ENCODE assay signal across 14 mouse cellular contexts in genomic region chr9:49365763-49366162, GRCm38 (mm10). TPM values are rescaled to one million over a fixed set of nuclear protein-coding genes. Genes with fewer than 3 reads are reported as not detected.
DNase-seq lines count a peak whose midpoint lies in the region; ATAC-seq and TF ChIP-seq lines count a peak whose summit lies in the region.
"Had no signal": no experiment of that assay in that cellular context is flagged by ENCODE, and none has a peak within 500 bp of the region (broad histone marks: within the 10 kb centered on the region; RNA-seq: fewer than 3 reads in every experiment).

No protein-coding gene starts in this region.

- 0 out of 2 replicates have a peak overlapping the region, but pooled peaks have one; percentile 32 for H3K4me3 ChIP-seq in E14TG2a.4 (replicated peaks; ENCODE audit: low read length)
- no peak overlapping the region for H3K4me3 ChIP-seq in intestine, embryonic 16.5 days (ENCODE audit: low read length)
- no peak overlapping the region for H3K4me3 ChIP-seq in lung, postnatal 0 days (ENCODE audit: low read depth, low read length)
- H3K4me3 ChIP-seq: forebrain, embryonic 12.5 days; heart, adult 2 months; midbrain, embryonic 13.5 days had no signal

- TF ChIP-seq CTCF in E14TG2a.4 (conservative IDR thresholded peaks at IDR 0.05; ENCODE audit: low read length) = no peak
- no peak for TF ChIP-seq CTCF in lung, postnatal 0 days (IDR thresholded peaks at IDR 0.05)

- H3K27me3 ChIP-seq in E14TG2a.4 (ENCODE audit: insufficient read depth, low read length) = no peaks in the 10 kb centered on the region
- no peaks in the 10 kb centered on the region for H3K27me3 ChIP-seq in intestine, embryonic 16.5 days (replicated peaks; ENCODE audit: control insufficient read depth, insufficient read depth, low read length)
- no peaks in the 10 kb centered on the region for H3K27me3 ChIP-seq in lung, postnatal 0 days (replicated peaks; ENCODE audit: insufficient read depth, low read length)
- H3K27me3 ChIP-seq: forebrain, embryonic 12.5 days; midbrain, embryonic 13.5 days had no signal

- H3K9me3 ChIP-seq in E14TG2a.4 (ENCODE audit: low read length) = no peaks in the 10 kb centered on the region
- no peaks in the 10 kb centered on the region for H3K9me3 ChIP-seq in intestine, embryonic 16.5 days (ENCODE audit: control insufficient read depth, low read length)
- no peaks in the 10 kb centered on the region for H3K9me3 ChIP-seq in lung, postnatal 0 days (ENCODE audit: low read length)
- H3K9me3 ChIP-seq: forebrain, embryonic 12.5 days; midbrain, embryonic 13.5 days had no signal

- TF ChIP-seq EP300 in lung, postnatal 0 days (IDR thresholded peaks at IDR 0.05) = no peak

- H3K27ac ChIP-seq in intestine, embryonic 16.5 days (ENCODE audit: low read length) = no peak overlapping the region
- H3K27ac ChIP-seq in lung, postnatal 0 days (ENCODE audit: low read length) = no peak overlapping the region
- H3K27ac ChIP-seq: forebrain, embryonic 12.5 days; heart, adult 2 months; hindbrain, embryonic 14.5 days; midbrain, embryonic 13.5 days had no signal

- ATAC-seq in intestine, embryonic 16.5 days = peak; percentile 69
- ATAC-seq in lung, postnatal 0 days = peak; percentile 68
- ATAC-seq: midbrain, embryonic 13.5 days; Patski had no signal

- H3K9ac ChIP-seq in intestine, embryonic 16.5 days (ENCODE audit: low read depth, low read length) = no peak overlapping the region
- no peak overlapping the region for H3K9ac ChIP-seq in lung, postnatal 0 days (replicated peaks; ENCODE audit: low read depth)
- H3K9ac ChIP-seq: forebrain, embryonic 12.5 days; hindbrain, embryonic 14.5 days; midbrain, embryonic 13.5 days had no signal

- no peak overlapping the region for H3K4me2 ChIP-seq in intestine, embryonic 16.5 days (ENCODE audit: low read depth, low read length)
- no peak overlapping the region for H3K4me2 ChIP-seq in lung, postnatal 0 days (replicated peaks; ENCODE audit: low read depth, low read length)
- H3K4me2 ChIP-seq: forebrain, embryonic 12.5 days; hindbrain, embryonic 14.5 days; midbrain, embryonic 13.5 days had no signal

- WGBS in intestine, embryonic 16.5 days = 6% methylated on average over 5 of the region's 5 CpGs
- WGBS in lung, postnatal 0 days = 7% methylated on average over 5 of the region's 5 CpGs

- no peaks in the 10 kb centered on the region for H3K36me3 ChIP-seq in E14TG2a.4 (ENCODE audit: insufficient read depth, low read length)
- no peaks in the 10 kb centered on the region for H3K36me3 ChIP-seq in intestine, embryonic 16.5 days (ENCODE audit: control insufficient read depth, insufficient read depth, low read length)
- H3K36me3 ChIP-seq in lung, postnatal 0 days (ENCODE audit: insufficient read depth, low read length) = no peaks in the 10 kb centered on the region
- H3K36me3 ChIP-seq: forebrain, embryonic 12.5 days; midbrain, embryonic 13.5 days had no signal

- peak; percentile 93 for DNase-seq in ES-CJ7 (ENCODE audit: low read depth, low spot score)
- DNase-seq in lung, postnatal 0 days (ENCODE audit: low spot score) = peak; percentile 78
- no peak for DNase-seq in heart, adult 8-10 months (ENCODE audit: low spot score)
- DNase-seq in ovary, postnatal 10 days (ENCODE audit: low spot score) = no peak
- no peak for DNase-seq in urinary bladder, postnatal 4 days (ENCODE audit: low spot score in 2 of 2)
- no peak for DNase-seq in layer of hippocampus, adult 18-20 months (ENCODE audit: low spot score in 2 of 2)
- DNase-seq: cerebellum, postnatal 36 days; heart, adult 2 months had no signal

- H3K4me1 ChIP-seq in E14TG2a.4 (replicated peaks; ENCODE audit: low read depth, low read length) = peaks cover 51% of the 10 kb centered on the region
- H3K4me1 ChIP-seq in intestine, embryonic 16.5 days (ENCODE audit: control insufficient read depth, insufficient read depth, low read length) = no peaks in the 10 kb centered on the region
- H3K4me1 ChIP-seq in lung, postnatal 0 days (ENCODE audit: insufficient read depth, low read depth, low read length) = no peaks in the 10 kb centered on the region

RNA-seq across cellular contexts. Expression of gene Drd2, which starts 25.3 kb away (rescaled TPM):
- polyA plus RNA-seq in intestine, embryonic 16.5 days (2015; fragmentation: Nextera tagmentation; extraction: Ambion mirVana) = not detected in 2 replicates
- polyA plus RNA-seq in lung, postnatal 0 days (2015; fragmentation: Nextera tagmentation; extraction: Ambion mirVana) = 0.24 TPM in 1 of 2 replicates, not detected in the other
- total RNA-seq in heart, adult 8-10 months (2022) = 1 to 10 TPM in 1 of 4 experiments, under 1 TPM in 3; 0.57 to 1.4 (median 0.84) TPM
- 1 to 10 TPM; 2.6 to 4.0 TPM for total RNA-seq in layer of hippocampus, adult 18-20 months (2021)
- polyA plus RNA-seq: Patski had no signal

Comparison
In these comparisons a context has a peak if more than half of its experiments do, and no peak if none do; other contexts are left out.
1. DNase-seq: peak in ES-CJ7 (single experiment) and lung, postnatal 0 days (single experiment); none in heart, adult 8-10 months (single experiment), ovary, postnatal 10 days (single experiment), urinary bladder, postnatal 4 days (0 of 2) and layer of hippocampus, adult 18-20 months (0 of 2).